ENCODE assay signal across 10 mouse cellular contexts in the genomic region with DNA sequence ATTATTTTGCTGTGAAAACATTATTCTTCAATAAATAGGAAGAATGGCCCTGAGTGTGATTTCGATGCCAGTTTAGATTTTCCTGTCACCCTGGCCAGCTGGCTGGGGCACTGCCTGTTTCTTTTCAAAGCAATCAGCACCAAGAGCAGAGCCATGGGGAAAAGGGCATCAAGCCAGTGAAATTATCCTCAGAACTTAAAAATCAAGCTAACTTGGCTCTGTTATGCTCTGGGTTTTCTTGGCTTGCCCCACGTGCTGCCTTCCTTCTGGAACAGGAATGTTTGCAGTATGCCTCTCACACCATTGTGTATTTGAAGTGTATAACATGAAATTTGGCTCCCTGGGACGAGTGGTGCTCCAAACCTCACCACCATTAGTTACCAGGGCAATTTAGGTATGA.
"Had no signal": no experiment of that assay in that cellular context is flagged by ENCODE, and none has a peak within 500 bp of the region (broad histone marks: within the 10 kb centered on the region; RNA-seq: fewer than 3 reads in every experiment).

No protein-coding gene starts in this region.

- H3K9ac ChIP-seq: limb, embryonic 12.5 days; liver, embryonic 14.5 days; midbrain, embryonic 12.5 days; neural tube, embryonic 15.5 days had no signal

- H3K27me3 ChIP-seq: limb, embryonic 12.5 days; midbrain, embryonic 12.5 days; neural tube, embryonic 15.5 days had no signal

- DNase-seq: kidney, postnatal 10 days; liver; lung, adult 18-20 months; right cerebral cortex, adult 18-20 months; thymus, postnatal 36 days had no signal

- H3K27ac ChIP-seq: limb, embryonic 12.5 days; liver, embryonic 14.5 days; midbrain, embryonic 12.5 days; neural tube, embryonic 15.5 days had no signal

- H3K4me3 ChIP-seq: limb, embryonic 12.5 days; midbrain, embryonic 12.5 days; myocyte; neural tube, embryonic 15.5 days had no signal

- H3K9me3 ChIP-seq: limb, embryonic 12.5 days; midbrain, embryonic 12.5 days; neural tube, embryonic 15.5 days had no signal

- H3K36me3 ChIP-seq: limb, embryonic 12.5 days; midbrain, embryonic 12.5 days; neural tube, embryonic 15.5 days had no signal

- H3K4me2 ChIP-seq: limb, embryonic 12.5 days; midbrain, embryonic 12.5 days; neural tube, embryonic 15.5 days had no signal

- H3K4me1 ChIP-seq: limb, embryonic 12.5 days; midbrain, embryonic 12.5 days; neural tube, embryonic 15.5 days had no signal
